Mouse (Mus musculus) kidney, adult 2 months (tissue): ENCODE results near the gene Bmf.

Experiments used
- CTCF ChIP-seq: fragments of 200-500 bp; conservative IDR thresholded peaks from 2 replicates; pipeline ENCODE4 v1.5.1; 2011; ENCODE audit warnings: low read depth, mild to moderate bottlenecking, control low read depth, low read length, moderate library complexity, mixed read lengths; ENCODE audit not compliant: insufficient read depth, insufficient read length
- POLR2A ChIP-seq: fragments of 200-500 bp; IDR thresholded peaks from one replicate; pipeline ENCODE4 v1.6.1; 2011; ENCODE audit warnings: low read depth, low read length, control low read depth

- TF ChIP-seq CTCF (no peak), POLR2A (no peak)
These were observed 16.4 kb downstream of the Bmf start for GRCm38 (mm10) chr2:118532855-118533675.
